In genomic region chr10:93272986-93273982, GRCm38 (mm10) we compare ENCODE assay signal across 7 mouse cellular contexts. TPM values are rescaled to one million over a fixed set of nuclear protein-coding genes. Genes with fewer than 3 reads are reported as not detected.
DNase-seq lines count a peak whose midpoint lies in the region; TF ChIP-seq lines count a peak whose summit lies in the region.

No protein-coding gene starts in this region.

- TF ChIP-seq POLR2A in MEL (IDR thresholded peaks at IDR 0.05; ENCODE audit: control insufficient read depth in 1 of 2, insufficient read depth in 1 of 2, low read depth in 1 of 2, low read length in 2 of 2, poor library complexity in 1 of 2), result no peak

- TF ChIP-seq EP300 in MEL (IDR thresholded peaks at IDR 0.05; ENCODE audit: low read depth in 1 of 2, low read length in 2 of 2), result no peak

- no peak overlapping the region for H3K9ac ChIP-seq in MEL (ENCODE audit: control insufficient read depth, low read depth, low read length, poor library complexity, severe bottlenecking)

- TF ChIP-seq RAD21 in MEL (IDR thresholded peaks at IDR 0.05; ENCODE audit: low read depth, low read length), result no peak

- DNase-seq in left cerebral cortex, adult 2 months (ENCODE audit: extremely low spot score in 1 of 2, low spot score in 2 of 2), result no peak
- DNase-seq in left cerebral cortex, adult 11 months (ENCODE audit: low spot score), result no peak
- peak; percentile 51 for DNase-seq in MEL (ENCODE audit: low read depth, low spot score)
- peak; percentile 89 for DNase-seq in fibroblast of lung, adult 2 months (ENCODE audit: low read depth)
- no peak for DNase-seq in left cerebral cortex, adult 9 months (ENCODE audit: low spot score in 2 of 2)
- DNase-seq in adrenal gland, postnatal 36 days, result no peak

- H3K27ac ChIP-seq in left cerebral cortex, adult 2 months, result peak overlapping the region; percentile 97
- no peak overlapping the region for H3K27ac ChIP-seq in MEL (ENCODE audit: control insufficient read depth, low read depth, low read length)

- peaks cover 0 to 7% of the 10 kb centered on the region in 2 experiments; a peak in 2 of 4 replicates for H3K36me3 ChIP-seq in MEL (ENCODE audit: control insufficient read depth in 1 of 2, insufficient read depth in 2 of 2, low read length in 2 of 2)
- H3K36me3 ChIP-seq in megakaryocyte, embryonic 14.5 days (replicated peaks; ENCODE audit: low read length), result peaks cover 36% of the 10 kb centered on the region

- H3K4me3 ChIP-seq in left cerebral cortex, adult 2 months, result no peak overlapping the region
- H3K4me3 ChIP-seq in MEL (ENCODE audit: control insufficient read depth in 1 of 2, insufficient read depth in 1 of 2, low read depth in 2 of 2, low read length in 2 of 2), result no peak overlapping the region
- peak overlapping the region; percentile 31 for H3K4me3 ChIP-seq in megakaryocyte, embryonic 14.5 days (replicated peaks)

- H3K27me3 ChIP-seq in MEL (ENCODE audit: control insufficient read depth in 1 of 2, insufficient read depth in 2 of 2, low read length in 2 of 2), result no peaks in the 10 kb centered on the region
- H3K27me3 ChIP-seq in megakaryocyte, embryonic 14.5 days (replicated peaks), result no peaks in the 10 kb centered on the region

- H3K9me3 ChIP-seq in MEL (replicated peaks; ENCODE audit: insufficient read depth, low read length), result no peaks in the 10 kb centered on the region
- no peaks in the 10 kb centered on the region for H3K9me3 ChIP-seq in megakaryocyte, embryonic 14.5 days

- H3K79me2 ChIP-seq in MEL (ENCODE audit: control insufficient read depth, insufficient read depth, low read length, poor library complexity), result no peaks in the 10 kb centered on the region

- TF ChIP-seq CTCF in left cerebral cortex, adult 2 months (IDR thresholded peaks at IDR 0.05), result peak; percentile 47
- TF ChIP-seq CTCF in MEL (IDR thresholded peaks at IDR 0.05 in 2 of 3, conservative IDR thresholded peaks at IDR 0.05 in 1 of 3; ENCODE audit: control insufficient read depth in 1 of 3, insufficient read depth in 1 of 3, low read depth in 2 of 3, low read length in 3 of 3, poor library complexity in 1 of 3, severe bottlenecking in 1 of 3), result peak in 2 of 3 experiments; percentile 38 to 46; a peak in 4 of 6 replicates

- H3K4me1 ChIP-seq in MEL (ENCODE audit: control insufficient read depth in 1 of 2, insufficient read depth in 2 of 2, low read length in 2 of 2), result peaks cover 2 to 12% of the 10 kb centered on the region in 2 experiments; a peak in 3 of 4 replicates
- H3K4me1 ChIP-seq in megakaryocyte, embryonic 14.5 days, result peaks cover 64% of the 10 kb centered on the region

- intact Hi-C loops in left cerebral cortex, adult 2 months (cut with DNase I), result loop anchor here (10.0 kb wide), 1 partner anchor 198 kb away; no protein-coding TSS in a partner anchor

TF ChIP-seq in MEL, 35 proteins besides CTCF, POLR2A, EP300 and RAD21:
- no peak for TF ChIP-seq MEF2A (IDR thresholded peaks at IDR 0.05; ENCODE audit: extremely low read depth, insufficient replicate concordance, low read depth, low read length, poor library complexity, severe bottlenecking)
- TF ChIP-seq E2F4 (IDR thresholded peaks at IDR 0.05; ENCODE audit: borderline replicate concordance, low read depth, low read length), result no peak
- no peak for TF ChIP-seq BHLHE40 (IDR thresholded peaks at IDR 0.05; ENCODE audit: borderline replicate concordance, low read depth, low read length)
- no peak for TF ChIP-seq SIN3A (IDR thresholded peaks at IDR 0.05; ENCODE audit: low read length)
- no peak for TF ChIP-seq HCFC1 (IDR thresholded peaks at IDR 0.05; ENCODE audit: low read depth, low read length)
- no peak for TF ChIP-seq UBTF (IDR thresholded peaks at IDR 0.05; ENCODE audit: borderline replicate concordance, insufficient read depth, low read depth, low read length)
- TF ChIP-seq KAT2A (conservative IDR thresholded peaks at IDR 0.05; ENCODE audit: low read depth, low read length), result no peak
- no peak for TF ChIP-seq MYC (IDR thresholded peaks at IDR 0.05; ENCODE audit: low read depth, low read length)
- no peak for TF ChIP-seq TCF12 (IDR thresholded peaks at IDR 0.05; ENCODE audit: low read depth, low read length)
- no peak for TF ChIP-seq ZMIZ1 (IDR thresholded peaks at IDR 0.05; ENCODE audit: low read depth, low read length)
- no peak for TF ChIP-seq SMC3 (IDR thresholded peaks at IDR 0.05; ENCODE audit: low read depth, low read length)
- TF ChIP-seq MAZ (IDR thresholded peaks at IDR 0.05; ENCODE audit: low read depth, low read length), result no peak

RNA-seq across cellular contexts. Expression of gene Elk3, which starts 37.7 kb away (rescaled TPM):
- 10 to 100 TPM in 1 of 2 experiments, 1 to 10 TPM in 1; 8.6 to 11.9 TPM for total RNA-seq in left cerebral cortex, adult 2 months (2021)
- 0.65 and 1.0 TPM in 2 replicates for total RNA-seq in MEL (2012; rRNA removed)
- polyA plus RNA-seq in MEL (2012; ENCODE audit: insufficient read depth in 1 of 2, insufficient read length in 2 of 2, low read depth in 1 of 2, low replicate concordance in 2 of 2, missing spikeins in 1 of 2), result 1 to 10 TPM in 1 of 2 experiments, not detected in 1; 6.3 TPM
- polyA plus RNA-seq in megakaryocyte, embryonic 14.5 days (2012; ENCODE audit: insufficient read depth, low replicate concordance), result 6.0 and 12.6 TPM in 2 replicates
- 10 to 100 TPM; 40.2 to 42.0 TPM for total RNA-seq in adrenal gland, postnatal 36 days (2021)

Comparison
In these comparisons a context has a peak if more than half of its experiments do, and no peak if none do; other contexts are left out.
1. DNase-seq: peak in MEL (single experiment) and fibroblast of lung, adult 2 months (single experiment); none in left cerebral cortex, adult 2 months (0 of 2), left cerebral cortex, adult 11 months (single experiment), left cerebral cortex, adult 9 months (0 of 2) and adrenal gland, postnatal 36 days (0 of 2).